Mouse (Mus musculus) cerebellum, adult 11 months (tissue): ENCODE results near the gene Kbtbd6.
A peak's percentile ranks its signal among the peaks of the same experiment; 100 is the strongest.

ENCODE experiments used
- DNase-seq: peaks from one replicate; pipeline ENCODE4 v3.0.0; 2022

Kbtbd6 gene

DNA sequence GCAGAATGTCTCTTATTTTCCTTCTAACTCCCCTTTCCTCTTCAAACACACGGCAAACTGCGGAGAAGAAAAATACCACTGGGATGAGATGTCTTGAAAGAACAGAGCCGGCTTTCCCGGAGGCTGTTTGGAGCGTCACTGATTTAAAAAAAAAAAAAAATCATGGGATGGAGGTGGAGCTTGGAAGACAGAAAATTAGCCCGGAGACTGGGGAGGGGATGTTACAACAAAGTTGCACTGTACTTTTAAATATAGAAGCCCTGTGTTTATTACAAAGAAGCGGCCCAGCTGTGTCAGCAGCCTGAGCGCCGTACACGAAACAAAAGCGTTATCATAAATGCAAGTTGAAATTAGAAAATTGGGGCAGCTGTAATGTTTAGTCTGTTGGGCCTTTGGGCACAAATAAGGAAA lies 30.6 kb downstream of the Kbtbd6 start:
- peak; percentile 37 for DNase-seq

- no peak for DNase-seq
Observed at GRCm38 (mm10) chr14:79482747-79483355, 31.2 kb downstream of the Kbtbd6 start.

GRCm38 (mm10) chr14:79483611-79484120 lies 32.0 kb downstream of the Kbtbd6 start:
- DNase-seq = no peak

DNA sequence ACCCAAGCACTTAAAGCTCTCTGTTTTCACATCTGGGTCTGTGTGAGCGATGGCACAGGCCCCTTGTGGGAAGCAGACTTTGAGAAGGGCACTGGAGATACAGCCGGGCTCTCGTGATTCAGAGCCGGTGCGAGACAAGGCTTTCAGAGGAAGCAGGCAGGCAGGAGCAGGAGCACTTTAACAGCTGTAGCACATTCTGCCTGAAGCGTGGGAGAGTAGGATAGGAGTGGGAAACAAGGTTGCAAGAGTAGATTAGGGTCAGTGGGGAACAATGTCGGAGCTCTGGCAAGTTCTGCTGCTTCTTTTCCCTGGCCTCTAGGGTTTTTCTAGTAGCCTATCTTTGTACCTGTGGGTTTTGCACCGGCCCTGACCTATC lies 35.0 kb downstream of the Kbtbd6 start:
- DNase-seq = no peak

GRCm38 (mm10) chr14:79486993-79487731 lies 35.5 kb downstream of the Kbtbd6 start:
- DNase-seq = peak; percentile 55

DNA sequence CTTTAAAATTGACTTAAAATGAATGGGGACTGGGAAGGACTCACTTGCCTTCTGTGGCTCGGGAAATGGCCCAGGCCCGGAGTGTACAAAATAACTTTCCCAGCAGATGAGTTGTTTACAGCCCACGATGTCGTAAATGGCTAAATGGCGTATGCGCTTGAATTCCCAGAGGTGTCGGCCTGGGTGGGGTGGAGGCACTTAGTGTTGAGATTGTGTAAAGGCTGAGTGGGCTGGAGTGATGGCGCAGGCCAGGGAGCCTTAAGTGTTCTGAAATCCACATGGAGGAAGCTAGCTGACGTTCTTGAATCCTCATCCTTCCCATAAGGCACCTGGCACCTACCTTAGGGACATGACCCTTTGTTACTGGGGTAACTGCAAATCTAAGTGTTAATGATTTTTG lies 36.9 kb downstream of the Kbtbd6 start:
- no peak for DNase-seq

- no peak for DNase-seq
Observed at GRCm38 (mm10) chr14:79489150-79489549, 37.5 kb downstream of the Kbtbd6 start.

DNA sequence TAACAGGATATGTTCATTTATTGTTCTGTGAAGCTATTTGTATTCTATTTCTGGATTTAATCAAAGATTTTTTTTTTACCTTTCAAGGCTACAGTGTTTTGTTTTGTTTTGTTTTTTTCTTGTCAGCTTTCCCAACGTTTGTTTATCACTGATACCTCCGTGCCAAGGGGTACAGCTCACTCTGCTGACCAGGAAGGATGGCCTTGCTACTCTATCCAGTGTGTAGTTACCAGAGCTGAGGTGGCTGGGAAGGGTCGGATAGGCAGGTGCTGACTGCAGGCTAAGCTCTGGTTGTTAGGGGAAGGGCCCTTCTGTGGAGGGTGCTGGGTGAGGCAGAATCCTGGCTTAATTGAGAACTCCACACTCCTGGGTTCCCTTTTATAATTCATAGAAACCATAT lies 38.6 kb downstream of the Kbtbd6 start:
- DNase-seq = no peak

DNA sequence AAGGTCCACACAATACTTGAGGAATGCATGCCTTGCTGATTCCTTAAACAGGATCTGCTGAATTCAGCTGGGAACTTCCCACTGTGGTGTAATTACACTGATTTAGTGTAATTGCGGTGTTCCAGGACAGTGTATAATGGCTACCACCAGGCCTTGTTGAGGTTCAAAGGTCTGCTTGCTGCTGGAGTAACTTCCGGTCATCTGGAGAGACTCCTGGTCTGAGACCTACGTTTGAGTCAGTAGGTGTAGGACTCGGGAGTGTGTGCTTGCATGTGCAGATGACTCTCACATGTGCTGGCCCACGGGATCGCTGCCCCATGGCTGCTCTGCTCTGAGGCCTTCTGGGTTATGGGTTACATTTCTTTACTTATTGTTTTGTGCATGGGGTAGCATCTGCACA lies 42.7 kb downstream of the Kbtbd6 start:
- no peak for DNase-seq

GRCm38 (mm10) chr14:79499326-79499725 lies 47.7 kb downstream of the Kbtbd6 start:
- DNase-seq = no peak

GRCm38 (mm10) chr14:79500756-79501155 lies 49.1 kb downstream of the Kbtbd6 start:
- DNase-seq = no peak

GRCm38 (mm10) chr14:79503371-79504075 lies 51.9 kb downstream of the Kbtbd6 start:
- DNase-seq = no peak
